Mouse (Mus musculus): ENCODE data around the gene Cd70.

- TF ChIP-seq CTCF (IDR thresholded peaks at IDR 0.05; ENCODE audit: low read depth): no peak
- TF ChIP-seq EP300 (optimal IDR thresholded peaks at IDR 0.05): no peak
These were observed 42.5 kb downstream of the Cd70 start for GRCm38 (mm10) chr17:57107064-57107463.
